Mouse (Mus musculus) hematopoietic multipotent progenitor cell, adult 10-12 weeks (in vitro differentiated cells): Measurements from ENCODE around the gene Tnfsf9. TPM values are rescaled to one million over a fixed set of nuclear protein-coding genes. Genes with fewer than 3 reads are reported as not detected.

Experiments used
- polyA plus RNA-seq: library from polyadenylated mRNA; stranded (reverse); fragments of >175 nt; gene quantifications from 2 replicates; pipeline ENCODE4 v1.2.3, GENCODE M21; 2012; ENCODE audit warnings: low replicate concordance

The Tnfsf9 gene
- polyA plus RNA-seq, result 1.5 and 1.6 TPM in 2 replicates

DNA sequence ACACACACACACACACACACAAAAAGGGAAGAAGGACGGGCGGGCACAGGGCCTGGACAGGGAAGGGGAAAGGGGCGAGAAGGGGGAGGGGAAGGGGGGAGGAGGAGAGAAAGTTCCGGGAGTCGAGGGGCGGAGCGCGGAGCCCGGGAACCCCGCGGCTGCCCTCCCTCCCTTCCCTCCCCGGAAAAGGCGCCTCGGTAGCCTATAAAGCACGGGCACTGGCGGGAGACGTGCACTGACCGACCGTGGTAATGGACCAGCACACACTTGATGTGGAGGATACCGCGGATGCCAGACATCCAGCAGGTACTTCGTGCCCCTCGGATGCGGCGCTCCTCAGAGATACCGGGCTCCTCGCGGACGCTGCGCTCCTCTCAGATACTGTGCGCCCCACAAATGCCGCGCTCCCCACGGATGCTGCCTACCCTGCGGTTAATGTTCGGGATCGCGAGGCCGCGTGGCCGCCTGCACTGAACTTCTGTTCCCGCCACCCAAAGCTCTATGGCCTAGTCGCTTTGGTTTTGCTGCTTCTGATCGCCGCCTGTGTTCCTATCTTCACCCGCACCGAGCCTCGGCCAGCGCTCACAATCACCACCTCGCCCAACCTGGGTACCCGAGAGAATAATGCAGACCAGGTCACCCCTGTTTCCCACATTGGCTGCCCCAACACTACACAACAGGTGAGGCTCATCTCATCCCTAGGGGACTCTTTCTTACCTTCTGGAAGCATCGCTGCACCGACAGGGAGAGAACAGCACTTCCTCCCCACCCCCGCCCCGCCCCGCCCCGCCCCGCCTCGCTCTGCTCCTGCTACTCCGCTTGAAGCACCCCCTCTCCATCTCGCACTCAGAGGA is at the start of gene Tnfsf9:
Gene Tnfsf9, plus strand, starts transcription at position 145 of the 854 bp plus-strand sequence.

GRCm38 (mm10) chr17:57058891-57059485 is 46.1 kb upstream of the Tnfsf9 start, which contains the start of gene Crb3:
Gene Crb3 (plus strand): TSS chr17:57059105.

GRCm38 (mm10) chr17:57059486-57059977 is 45.6 kb upstream of the Tnfsf9 start, which contains the start of gene Slc25a23:
Gene Slc25a23 (minus strand): TSS chr17:57059863.

GRCm38 (mm10) chr17:57078336-57078735 is 26.8 kb upstream of the Tnfsf9 start, which contains the start of gene Dennd1c:
Gene Dennd1c (minus strand): TSS chr17:57078514.

DNA sequence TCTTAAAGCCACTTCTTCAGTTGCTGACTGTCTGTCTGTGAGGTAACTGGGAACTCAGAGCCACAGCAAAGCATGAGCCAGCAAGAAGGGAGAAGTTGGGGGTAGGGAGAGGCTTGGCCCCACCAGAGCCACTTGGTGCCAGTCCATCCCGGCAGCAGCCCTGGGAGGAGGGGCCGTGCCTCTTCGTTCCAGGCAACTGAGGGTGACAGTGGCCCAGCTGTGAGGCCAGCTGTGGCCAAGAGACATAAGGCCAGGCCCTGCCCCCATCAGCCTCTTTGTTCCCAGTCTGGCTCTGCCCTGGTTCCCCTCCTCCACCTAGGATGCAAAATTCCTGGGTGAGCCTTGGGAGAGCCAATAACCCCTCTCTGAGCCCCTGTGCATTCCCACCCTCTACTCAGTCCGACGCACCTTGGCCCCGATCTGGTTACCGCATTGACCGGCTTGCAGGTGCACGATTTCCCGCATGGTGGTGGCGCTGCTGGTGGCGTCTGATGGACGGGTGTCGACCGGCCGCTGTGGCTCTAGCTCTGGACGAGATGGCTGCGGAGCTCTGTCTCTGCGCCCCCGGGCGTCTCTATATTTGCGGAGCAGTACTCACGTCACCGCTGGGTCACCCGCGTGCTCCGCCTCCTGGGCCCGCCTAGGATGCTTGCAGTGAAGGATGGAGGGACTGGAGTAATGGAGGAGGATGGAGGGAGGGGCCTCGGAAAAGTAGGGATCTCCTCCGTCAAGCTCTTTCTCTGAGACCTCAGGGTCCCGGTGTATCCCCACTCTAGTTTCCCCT is 17.9 kb upstream of the Tnfsf9 start, which contains the start of gene Tubb4a:
Gene Tubb4a, minus strand, starts transcription at position 734 of the 784 bp plus-strand sequence.

DNA sequence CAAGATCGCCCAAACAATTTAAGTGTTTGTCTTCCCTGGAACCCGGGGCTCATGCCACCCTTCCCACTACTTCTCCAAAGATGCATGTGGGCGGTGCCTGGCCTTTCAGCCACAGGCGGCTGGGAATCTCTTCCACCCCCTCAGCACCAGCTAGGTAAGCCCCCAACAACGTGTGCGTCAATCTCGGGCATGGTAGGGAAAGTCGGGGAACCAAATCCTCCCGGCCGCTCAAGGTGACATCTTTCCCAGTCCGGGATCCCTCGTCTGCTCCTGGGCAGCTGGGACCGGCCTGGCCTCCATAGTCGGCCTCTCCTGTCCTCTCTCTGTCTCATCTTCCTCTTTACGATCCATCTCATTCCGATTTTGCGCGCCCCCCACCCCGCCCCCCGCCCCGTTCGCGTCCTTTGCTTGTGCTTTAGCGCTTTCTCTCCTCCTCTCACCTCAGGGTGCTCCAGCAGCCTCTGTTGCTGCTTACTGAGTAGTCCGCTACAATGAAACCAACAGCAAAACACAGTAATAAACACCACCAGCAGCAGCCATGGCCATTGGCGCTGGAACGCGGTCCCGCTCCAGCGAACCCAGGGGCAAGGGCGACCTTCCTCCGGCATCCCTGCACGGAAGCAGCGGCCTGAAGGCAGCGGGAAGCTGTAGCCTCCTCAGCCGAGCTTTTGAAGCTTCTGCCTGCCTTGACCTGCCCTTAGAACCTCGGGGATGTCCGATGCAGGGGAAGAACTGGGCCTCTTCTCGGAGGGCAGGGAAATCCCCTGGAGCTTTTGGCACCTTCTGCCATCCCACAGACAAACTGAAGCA is 44.1 kb downstream of the Tnfsf9 start, which contains the start of gene Cd70:
Gene Cd70, minus strand, starts transcription at position 784 of the 810 bp plus-strand sequence.

Other genes starting within 250 kb of the Tnfsf9 start
- not detected in 2 replicates for gene Acsbg2, start 230.9 kb upstream of the Tnfsf9 start, polyA plus RNA-seq
- gene 1700061G19Rik, start 229.8 kb upstream of the Tnfsf9 start, polyA plus RNA-seq, result not detected in 2 replicates
- gene Mllt1, start 169.9 kb upstream of the Tnfsf9 start, polyA plus RNA-seq, result 88.4 and 103 TPM in 2 replicates
- not detected in 2 replicates for gene Acer1, start 123.2 kb upstream of the Tnfsf9 start, polyA plus RNA-seq
- gene Clpp, start 115.0 kb upstream of the Tnfsf9 start, polyA plus RNA-seq, result 37.7 and 105 TPM in 2 replicates
- 25.6 and 38.2 TPM in 2 replicates for gene Alkbh7, start 108.0 kb upstream of the Tnfsf9 start, polyA plus RNA-seq
- gene Pspn, start 105.3 kb upstream of the Tnfsf9 start, polyA plus RNA-seq, result not detected in 2 replicates
- 81.6 and 94.3 TPM in 2 replicates for gene Gtf2f1, start 94.0 kb upstream of the Tnfsf9 start, polyA plus RNA-seq
- 0.17 and 0.23 TPM in 2 replicates for gene Gm17949, start 93.9 kb upstream of the Tnfsf9 start, polyA plus RNA-seq
- 248 and 458 TPM in 2 replicates for gene Khsrp, start 73.8 kb upstream of the Tnfsf9 start, polyA plus RNA-seq
- gene Slc25a41, start 63.7 kb upstream of the Tnfsf9 start, polyA plus RNA-seq, result not detected in 2 replicates
- gene Crb3, start 46.2 kb upstream of the Tnfsf9 start, polyA plus RNA-seq, result 18.4 and 34.3 TPM in 2 replicates
- 16.7 and 20.4 TPM in 2 replicates for gene Slc25a23, start 45.5 kb upstream of the Tnfsf9 start, polyA plus RNA-seq
- gene Dennd1c, start 26.8 kb upstream of the Tnfsf9 start, polyA plus RNA-seq, result 211 and 238 TPM in 2 replicates
- gene Tubb4a, start 17.5 kb upstream of the Tnfsf9 start, polyA plus RNA-seq, result 0.80 and 0.96 TPM in 2 replicates
- gene Cd70, start 44.5 kb downstream of the Tnfsf9 start, polyA plus RNA-seq, result 0.17 and 0.98 TPM in 2 replicates
- gene Tnfsf14, start 88.9 kb downstream of the Tnfsf9 start, polyA plus RNA-seq, result 7.8 and 15.8 TPM in 2 replicates
- gene C3, start 122.8 kb downstream of the Tnfsf9 start, polyA plus RNA-seq, result 9.1 and 16.5 TPM in 2 replicates
- 34.0 and 34.2 TPM in 2 replicates for gene Gpr108, start 143.1 kb downstream of the Tnfsf9 start, polyA plus RNA-seq
- 9.3 and 9.4 TPM in 2 replicates for gene Trip10, start 144.1 kb downstream of the Tnfsf9 start, polyA plus RNA-seq
- 72.5 and 81.3 TPM in 2 replicates for gene Vav1, start 173.8 kb downstream of the Tnfsf9 start, polyA plus RNA-seq